Mouse (Mus musculus) liver, adult 2 months (tissue): ENCODE results near the gene Galnt3. TPM values are rescaled to one million over a fixed set of nuclear protein-coding genes. Genes with fewer than 3 reads are reported as not detected.

ENCODE experiments used
- DNase-seq: peaks from one replicate; pipeline ENCODE4 v3.0.0-alpha.2; 2011; ENCODE audit warnings: low read depth, low spot score; ENCODE audit errors: extremely low read depth
- H3K27ac ChIP-seq: fragments of 200-500 bp; replicated peaks from 2 replicates; pipeline ENCODE4 v1.5.1; 2012; ENCODE audit warnings: low read depth, mild to moderate bottlenecking, control low read depth, inconsistent platforms, low read length; ENCODE audit not compliant: insufficient read depth
- H3K27me3 ChIP-seq: fragments of 200-500 bp; 2 replicates; pipeline ENCODE4 v1.6.1; 2012; ENCODE audit warnings: mild to moderate bottlenecking, moderate library complexity, low read length, inconsistent platforms; ENCODE audit not compliant: control insufficient read depth, insufficient read depth
- H3K36me3 ChIP-seq: fragments of 200-500 bp; 2 replicates; pipeline ENCODE4 v1.6.1; 2012; ENCODE audit warnings: low read length, inconsistent platforms; ENCODE audit not compliant: control insufficient read depth, insufficient read depth
- H3K4me1 ChIP-seq: fragments of 200-500 bp; 2 replicates; pipeline ENCODE4 v1.6.1; 2011; ENCODE audit warnings: low read length; ENCODE audit not compliant: control insufficient read depth, insufficient read depth
- H3K4me3 ChIP-seq: fragments of 200-500 bp; 2 replicates; pipeline ENCODE4 v1.5.1; 2011; ENCODE audit warnings: low read depth, mild to moderate bottlenecking, control low read depth, low read length, moderate library complexity; ENCODE audit not compliant: insufficient read depth
- H3K79me2 ChIP-seq: fragments of 200-500 bp; 2 replicates; pipeline ENCODE4 v1.6.1; 2012; ENCODE audit warnings: inconsistent platforms, mild to moderate bottlenecking, low read length, moderate library complexity; ENCODE audit not compliant: control insufficient read depth, insufficient read depth
- H3K9ac ChIP-seq: fragments of 200-500 bp; 2 replicates; pipeline ENCODE4 v1.6.1; 2012; ENCODE audit warnings: low read depth, mild to moderate bottlenecking, control low read depth, inconsistent platforms, low read length
- CTCF ChIP-seq: fragments of 200-500 bp; IDR thresholded peaks from 2 replicates; pipeline ENCODE4 v1.5.1; 2011; ENCODE audit warnings: low read depth, low read length, control low read depth
- POLR2A ChIP-seq: fragments of 200-500 bp; IDR thresholded peaks from 2 replicates; pipeline ENCODE4 v1.6.1; 2011; ENCODE audit warnings: low read length, control low read depth; ENCODE audit not compliant: insufficient read depth; ENCODE audit errors: extremely low read depth
- WGBS: fragments of 180-500 bp; shearing (Covaris S2); methylation state at CpG from one replicate; pipeline ENCODE4 v1.1.7; 2018; 5-methylcytosine and 5-hydroxymethylcytosine counted together
- polyA plus RNA-seq: library from polyadenylated mRNA; depleted of rRNA; stranded (reverse); fragments of >200 nt; gene quantifications from 2 replicates; pipeline ENCODE4 v1.2.3, GENCODE M21; 2012
- total RNA-seq: library from RNA; depleted of rRNA; stranded (reverse); fragments of >200 nt; gene quantifications from 2 replicates; pipeline ENCODE4 v1.2.3, GENCODE M21; 2014

Gene Galnt3
- total and polyA plus RNA-seq, 2 experiments: 0.06 to 0.28 TPM

DNA sequence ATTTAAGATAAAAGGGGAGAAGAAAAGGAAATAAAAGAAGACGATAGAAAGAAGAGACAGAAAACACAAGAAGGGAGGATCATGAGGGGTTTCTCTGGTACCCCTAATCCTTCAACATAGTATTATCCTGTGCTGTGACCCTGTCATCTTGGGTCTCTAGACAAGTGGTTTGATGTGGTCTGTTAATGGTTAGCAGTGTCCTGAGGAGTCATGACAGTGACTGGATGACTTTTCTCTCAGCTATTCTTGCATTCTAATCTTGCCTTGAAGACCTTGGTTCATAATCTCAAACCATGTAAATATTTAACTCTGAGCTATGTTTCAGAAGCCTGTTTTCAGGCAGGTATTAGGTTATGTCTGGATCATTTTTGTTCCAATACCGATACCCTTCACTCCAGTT, 17.9 kb upstream of the Galnt3 start:
- Histone ChIP-seq H3K4me1 (no peaks in the 10 kb centered on the region; the same call in 1 of the 2 replicates), H3K79me2 (no peaks in the 10 kb centered on the region), H3K27ac (no peak overlapping the region), H3K36me3 (no peaks in the 10 kb centered on the region), H3K27me3 (no peaks in the 10 kb centered on the region), H3K9ac (no peak overlapping the region), H3K4me3 (no peak overlapping the region)
- DNase-seq: no peak
- TF ChIP-seq CTCF (no peak), POLR2A (no peak)
- 74% methylated on average over 2 of the region's 2 CpGs for WGBS

DNA sequence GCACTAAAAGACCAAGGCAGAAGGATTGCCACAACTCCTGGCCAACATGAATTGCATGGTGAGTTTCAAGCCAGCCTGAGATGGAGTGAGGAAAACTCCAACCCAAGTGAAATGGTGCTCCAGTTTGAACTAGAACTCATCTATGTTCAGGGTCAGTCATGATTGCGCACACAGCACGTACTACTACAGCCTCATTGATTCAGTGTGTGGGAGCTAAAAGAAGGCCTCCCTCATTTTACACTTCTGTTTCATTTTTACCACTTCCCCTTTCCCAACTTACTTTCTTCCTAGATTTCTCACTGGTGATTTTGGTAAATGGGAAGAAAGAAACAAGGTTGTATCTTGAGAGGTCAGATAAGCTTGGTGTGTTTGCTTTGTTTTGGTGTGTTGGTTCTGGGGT, 17.5 kb upstream of the Galnt3 start:
- peak; percentile 10 for DNase-seq
- Histone ChIP-seq H3K4me1 (no peaks in the 10 kb centered on the region; the same call in 1 of the 2 replicates), H3K79me2 (no peaks in the 10 kb centered on the region), H3K27me3 (no peaks in the 10 kb centered on the region), H3K4me3 (no peak overlapping the region), H3K9ac (no peak overlapping the region), H3K36me3 (no peaks in the 10 kb centered on the region), H3K27ac (no peak overlapping the region)
- 95% methylated on average over 2 of the region's 2 CpGs for WGBS
- TF ChIP-seq POLR2A (no peak), CTCF (no peak)

DNA sequence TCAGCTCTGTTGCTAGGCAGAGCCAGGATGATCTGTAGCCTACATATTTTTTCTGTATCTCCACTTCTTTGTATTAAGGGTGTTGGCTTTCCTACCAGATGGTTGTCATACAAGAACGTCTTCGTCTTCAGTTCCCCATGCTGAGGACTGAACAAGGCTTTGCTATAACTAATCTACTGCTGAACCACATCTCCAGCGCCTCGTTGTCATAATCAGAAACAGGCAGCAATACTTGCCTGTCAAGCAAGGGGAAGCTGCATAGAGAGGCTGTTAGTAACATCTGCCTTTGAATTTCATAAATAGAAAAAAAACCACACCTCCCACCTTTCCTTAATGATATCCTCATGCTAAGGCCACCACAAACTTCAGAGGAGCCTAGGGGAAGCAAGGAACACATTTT, 15.5 kb upstream of the Galnt3 start:
- WGBS: 82% methylated on average over 4 of the region's 4 CpGs
- Histone ChIP-seq H3K9ac (no peak overlapping the region), H3K27me3 (no peaks in the 10 kb centered on the region), H3K4me1 (no peaks in the 10 kb centered on the region; the same call in 1 of the 2 replicates), H3K36me3 (no peaks in the 10 kb centered on the region), H3K79me2 (no peaks in the 10 kb centered on the region), H3K4me3 (no peak overlapping the region), H3K27ac (no peak overlapping the region)
- no peak for TF ChIP-seq POLR2A
- no peak for TF ChIP-seq CTCF
- no peak for DNase-seq

DNA sequence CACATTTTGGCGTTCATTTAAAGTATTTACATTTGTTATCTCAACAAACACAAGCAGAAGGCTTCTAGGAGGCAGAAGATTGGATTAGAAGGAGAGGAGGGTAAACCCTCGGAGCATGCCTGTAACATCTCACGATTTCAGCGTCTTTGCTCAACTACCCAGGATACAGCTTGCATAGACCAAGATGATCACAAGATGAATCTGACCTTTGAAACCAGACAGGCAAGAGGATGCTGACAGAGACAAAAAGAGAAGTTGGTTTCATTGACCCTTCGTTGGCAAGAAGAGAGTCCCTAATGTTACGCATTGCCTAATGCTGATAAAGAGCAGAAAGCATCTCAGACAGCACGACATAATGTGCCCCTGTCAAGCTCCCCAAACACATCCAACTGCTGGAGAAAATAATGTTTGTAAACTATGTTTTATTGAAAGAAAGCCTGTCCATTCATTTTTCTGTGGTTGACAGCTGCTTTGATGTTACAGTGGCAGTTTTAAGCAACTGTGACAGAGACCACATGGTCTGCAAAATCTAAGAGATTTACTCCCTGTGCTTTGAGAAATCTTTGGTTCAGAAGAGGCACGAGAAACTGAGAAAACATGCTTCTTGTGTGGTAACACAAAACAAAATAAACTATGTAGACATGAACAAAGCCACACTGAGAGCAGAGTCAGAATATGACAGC, 7.2 kb upstream of the Galnt3 start:
- H3K27ac ChIP-seq: no peak overlapping the region
- H3K4me1 ChIP-seq: no peaks in the 10 kb centered on the region
- H3K36me3 ChIP-seq: no peaks in the 10 kb centered on the region
- 48% methylated on average over 8 of the region's 8 CpGs for WGBS
- no peaks in the 10 kb centered on the region for H3K27me3 ChIP-seq
- no peak overlapping the region for H3K4me3 ChIP-seq
- H3K79me2 ChIP-seq: no peaks in the 10 kb centered on the region
- no peak for TF ChIP-seq CTCF
- TF ChIP-seq POLR2A: no peak
- H3K9ac ChIP-seq: no peak overlapping the region
- DNase-seq: no peak

DNA sequence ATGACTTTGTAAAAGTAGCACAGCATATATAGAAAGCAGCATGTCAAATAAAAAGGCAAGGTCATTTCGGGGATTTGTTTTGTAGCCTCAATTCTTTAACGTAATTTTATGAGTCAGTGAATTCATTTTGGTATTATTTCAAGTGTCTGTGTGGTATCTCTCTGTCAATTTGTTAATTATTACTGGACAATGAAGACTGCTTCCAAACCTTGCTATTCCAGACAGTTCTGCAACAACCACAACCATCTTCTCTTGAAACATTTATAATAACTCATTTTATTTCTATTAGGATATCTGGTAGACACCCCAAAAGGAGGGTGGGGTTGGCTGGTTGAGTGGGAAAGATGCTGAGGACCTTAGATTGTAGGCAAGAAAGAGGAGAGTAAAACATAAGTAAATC, 4.1 kb upstream of the Galnt3 start:
- Histone ChIP-seq H3K27ac (no peak overlapping the region), H3K79me2 (no peaks in the 10 kb centered on the region), H3K4me3 (no peak overlapping the region), H3K9ac (no peak overlapping the region), H3K36me3 (no peaks in the 10 kb centered on the region), H3K4me1 (no peaks in the 10 kb centered on the region), H3K27me3 (peaks cover 11% of the 10 kb centered on the region)
- TF ChIP-seq CTCF (no peak), POLR2A (no peak)
- no peak for DNase-seq
- WGBS: 77% methylated on average over 2 of the region's 2 CpGs

DNA sequence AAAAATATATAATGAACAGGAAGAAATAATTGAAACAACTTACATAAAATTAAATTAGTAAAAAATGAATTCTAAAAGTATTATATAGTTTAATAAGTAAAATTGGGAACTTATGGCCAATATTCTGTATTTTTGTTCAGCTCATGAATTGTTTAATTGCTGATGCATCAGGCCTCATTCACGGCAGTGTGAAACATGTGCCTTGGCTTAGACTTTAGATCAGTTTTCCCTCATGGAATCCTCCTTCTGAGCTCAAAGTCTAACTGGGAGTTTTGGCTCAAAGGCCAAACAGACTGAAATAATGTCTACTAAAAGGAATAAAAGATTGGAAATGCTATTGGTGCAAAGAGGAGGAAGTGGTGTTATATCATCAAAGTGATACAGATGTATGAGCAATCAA, 2.7 kb upstream of the Galnt3 start:
- TF ChIP-seq POLR2A (no peak), CTCF (no peak)
- no peak for DNase-seq
- Histone ChIP-seq H3K4me3 (no peak overlapping the region), H3K4me1 (no peaks in the 10 kb centered on the region), H3K27ac (no peak overlapping the region), H3K79me2 (no peaks in the 10 kb centered on the region), H3K9ac (no peak overlapping the region), H3K36me3 (no peaks in the 10 kb centered on the region), H3K27me3 (peaks cover 11% of the 10 kb centered on the region)
- 87% methylated on average over 1 of the region's 1 CpGs for WGBS
